Mouse (Mus musculus): ENCODE measurements at regions not wholly inside any gene's neighbourhood (a gene's known extent, or its start where the extent isn't known, plus 50 kb on each side); places are given as distances from the start of the nearest gene placed in this dataset.
"Not testable (repeated sequence)": the region's sequence is repeated elsewhere in the genome, so short reads cannot be mapped to it uniquely, and the experiment has no call there.

GRCm38 (mm10) chr1:150160314-150160713 lies 60.5 kb downstream of the Ptgs2 start:
- no peak overlapping the region for H3K4me3 ChIP-seq
- no peaks in the 10 kb centered on the region for H3K4me1 ChIP-seq
- ATAC-seq (replicated peaks), result no peak
- no peaks in the 10 kb centered on the region for H3K9me3 ChIP-seq
- no peaks in the 10 kb centered on the region for H3K36me3 ChIP-seq
- 48% methylated on average over 2 of the region's 2 CpGs for WGBS
- H3K9ac ChIP-seq (replicated peaks), result no peak overlapping the region
- H3K4me2 ChIP-seq (replicated peaks), result no peak overlapping the region
- no peaks in the 10 kb centered on the region for H3K27me3 ChIP-seq
- H3K27ac ChIP-seq (replicated peaks), result no peak overlapping the region

- H3K4me2 ChIP-seq (replicated peaks), result no peak overlapping the region; the same call in 1 of the 2 replicates
- H3K27me3 ChIP-seq, result no peaks in the 10 kb centered on the region
- H3K4me3 ChIP-seq, result no peak overlapping the region
- H3K36me3 ChIP-seq, result no peaks in the 10 kb centered on the region
- no peaks in the 10 kb centered on the region for H3K4me1 ChIP-seq
- 70% methylated on average over 17 of the region's 17 CpGs for WGBS
- H3K9me3 ChIP-seq, result no peaks in the 10 kb centered on the region
- H3K27ac ChIP-seq (replicated peaks), result no peak overlapping the region
- peak; percentile 48; the same call in 1 of the 2 replicates for ATAC-seq (replicated peaks)
- no peak overlapping the region for H3K9ac ChIP-seq (replicated peaks)
Observed at GRCm38 (mm10) chr1:150164890-150165596, 65.2 kb downstream of the Ptgs2 start.

GRCm38 (mm10) chr1:150165597-150165973 lies 65.8 kb downstream of the Ptgs2 start:
- Histone ChIP-seq H3K4me2 (replicated peaks) (no peak overlapping the region), H3K27me3 (no peaks in the 10 kb centered on the region), H3K4me1 (no peaks in the 10 kb centered on the region), H3K9ac (replicated peaks) (no peak overlapping the region), H3K4me3 (no peak overlapping the region), H3K36me3 (no peaks in the 10 kb centered on the region), H3K27ac (replicated peaks) (no peak overlapping the region), H3K9me3 (no peaks in the 10 kb centered on the region)
- no peak for ATAC-seq (replicated peaks)
- WGBS, result 88% methylated on average over 7 of the region's 7 CpGs

- Histone ChIP-seq H3K4me1 (no peaks in the 10 kb centered on the region), H3K9ac (replicated peaks) (no peak overlapping the region), H3K27me3 (no peaks in the 10 kb centered on the region), H3K9me3 (no peaks in the 10 kb centered on the region), H3K4me2 (replicated peaks) (no peak overlapping the region), H3K36me3 (no peaks in the 10 kb centered on the region), H3K4me3 (no peak overlapping the region), H3K27ac (replicated peaks) (no peak overlapping the region)
- ATAC-seq (replicated peaks), result no peak
Observed at GRCm38 (mm10) chr1:150167172-150167571, 67.3 kb downstream of the Ptgs2 start.

GRCm38 (mm10) chr1:150174204-150174603 lies 74.4 kb downstream of the Ptgs2 start:
- H3K4me2 ChIP-seq (replicated peaks), result no peak overlapping the region
- no peak overlapping the region for H3K9ac ChIP-seq (replicated peaks)
- no peak overlapping the region for H3K4me3 ChIP-seq
- no peaks in the 10 kb centered on the region for H3K36me3 ChIP-seq
- no peak for ATAC-seq (replicated peaks)
- 83% methylated on average over 3 of the region's 3 CpGs for WGBS
- H3K9me3 ChIP-seq, result no peaks in the 10 kb centered on the region
- no peaks in the 10 kb centered on the region for H3K4me1 ChIP-seq
- H3K27ac ChIP-seq (replicated peaks), result no peak overlapping the region
- no peaks in the 10 kb centered on the region for H3K27me3 ChIP-seq

- Histone ChIP-seq H3K36me3 (no peaks in the 10 kb centered on the region), H3K27me3 (no peaks in the 10 kb centered on the region), H3K4me1 (no peaks in the 10 kb centered on the region), H3K9ac (replicated peaks) (no peak overlapping the region), H3K9me3 (no peaks in the 10 kb centered on the region), H3K27ac (replicated peaks) (no peak overlapping the region), H3K4me3 (no peak overlapping the region), H3K4me2 (replicated peaks) (no peak overlapping the region)
- ATAC-seq (replicated peaks), result no peak
- 94% methylated on average over 1 of the region's 1 CpGs for WGBS
Observed at GRCm38 (mm10) chr1:150177029-150177740, 77.4 kb downstream of the Ptgs2 start.

DNA sequence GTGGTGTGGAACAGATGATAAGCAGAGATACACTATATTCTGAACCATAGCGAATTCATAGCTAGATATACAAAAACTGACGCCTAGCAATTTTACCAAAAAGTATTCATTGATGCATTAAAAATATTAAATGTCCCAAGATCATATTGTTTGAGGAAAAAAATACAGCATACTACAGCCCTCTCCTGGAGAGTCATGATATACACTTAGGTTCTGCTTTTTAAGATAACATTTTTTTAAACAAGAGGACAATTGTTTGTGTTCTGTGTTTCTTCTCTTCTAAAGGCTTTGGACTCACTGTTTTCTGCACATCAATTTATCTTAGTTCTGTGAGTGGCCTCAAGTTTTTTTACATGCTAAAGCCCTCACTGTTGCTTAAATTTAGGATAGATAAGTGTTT lies 102.2 kb downstream of the Ptgs2 start:
- ATAC-seq (replicated peaks), result no peak
- Histone ChIP-seq H3K9ac (replicated peaks) (no peak overlapping the region), H3K4me3 (no peak overlapping the region), H3K9me3 (no peaks in the 10 kb centered on the region), H3K4me1 (no peaks in the 10 kb centered on the region), H3K27ac (replicated peaks) (no peak overlapping the region), H3K36me3 (no peaks in the 10 kb centered on the region), H3K27me3 (no peaks in the 10 kb centered on the region), H3K4me2 (replicated peaks) (no peak overlapping the region)
- WGBS, result 89% methylated on average over 2 of the region's 2 CpGs

GRCm38 (mm10) chr1:150212454-150212853 lies 106.8 kb upstream of the Pdc start:
- Histone ChIP-seq H3K9me3 (no peaks in the 10 kb centered on the region), H3K4me3 (no peak overlapping the region), H3K36me3 (no peaks in the 10 kb centered on the region), H3K27ac (replicated peaks) (no peak overlapping the region), H3K9ac (replicated peaks) (no peak overlapping the region), H3K27me3 (no peaks in the 10 kb centered on the region), H3K4me1 (no peaks in the 10 kb centered on the region), H3K4me2 (replicated peaks) (no peak overlapping the region)
- ATAC-seq (replicated peaks), result no peak

DNA sequence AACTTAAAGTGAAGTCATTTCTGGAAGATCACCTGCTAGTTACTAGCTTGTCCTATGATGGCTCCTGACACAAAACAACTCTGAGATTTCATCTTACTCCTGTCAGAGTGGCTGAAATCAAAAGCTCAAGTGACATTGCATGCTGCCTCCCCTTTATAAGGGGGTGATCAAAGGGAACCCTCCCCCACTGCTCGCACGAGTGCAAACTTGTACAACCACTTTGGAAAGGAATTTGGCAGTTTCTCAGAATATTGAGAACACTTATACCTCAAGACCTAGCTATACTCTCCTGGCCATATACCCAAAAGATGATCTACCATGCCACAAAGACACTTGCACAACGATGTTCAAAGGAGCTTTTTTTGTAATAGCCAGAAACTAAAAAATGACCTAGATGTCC lies 102.5 kb upstream of the Pdc start:
- no peaks in the 10 kb centered on the region for H3K4me1 ChIP-seq
- H3K4me2 ChIP-seq (replicated peaks), result no peak overlapping the region
- H3K27me3 ChIP-seq, result no peaks in the 10 kb centered on the region
- H3K9me3 ChIP-seq, result no peaks in the 10 kb centered on the region
- H3K9ac ChIP-seq (replicated peaks), result no peak overlapping the region
- ATAC-seq (replicated peaks), result no peak
- no peaks in the 10 kb centered on the region for H3K36me3 ChIP-seq
- no peak overlapping the region for H3K4me3 ChIP-seq
- no peak overlapping the region for H3K27ac ChIP-seq (replicated peaks)
- 88% methylated on average over 3 of the region's 3 CpGs for WGBS

DNA sequence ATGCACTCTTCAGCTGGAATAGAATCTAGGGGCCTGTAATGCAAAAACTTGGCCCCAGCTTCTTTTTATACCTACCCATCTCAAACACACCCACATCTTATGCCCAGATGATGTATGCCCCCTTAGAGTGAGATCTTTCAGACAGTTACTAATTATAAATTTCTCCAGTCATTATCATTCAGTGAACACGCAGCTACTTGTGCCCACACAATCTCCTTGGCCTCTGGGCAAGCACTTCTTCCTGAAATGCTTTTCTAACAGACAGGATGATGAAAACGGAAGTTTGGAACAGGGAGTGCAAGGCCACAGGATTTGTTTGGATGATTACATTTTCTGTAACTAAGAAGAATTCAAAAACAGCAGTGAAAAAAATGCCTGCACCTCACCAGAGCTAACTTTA lies 100.4 kb upstream of the Pdc start:
- Histone ChIP-seq H3K4me2 (replicated peaks) (no peak overlapping the region), H3K27me3 (no peaks in the 10 kb centered on the region), H3K9ac (replicated peaks) (no peak overlapping the region), H3K4me1 (no peaks in the 10 kb centered on the region), H3K36me3 (no peaks in the 10 kb centered on the region), H3K9me3 (no peaks in the 10 kb centered on the region), H3K4me3 (no peak overlapping the region), H3K27ac (replicated peaks) (no peak overlapping the region)
- 77% methylated on average over 2 of the region's 2 CpGs for WGBS
- no peak for ATAC-seq (replicated peaks)

GRCm38 (mm10) chr1:150225529-150225928 lies 93.7 kb upstream of the Pdc start:
- H3K4me1 ChIP-seq, result no peaks in the 10 kb centered on the region
- no peak for ATAC-seq (replicated peaks)
- WGBS, result 77% methylated on average over 6 of the region's 6 CpGs
- no peaks in the 10 kb centered on the region for H3K36me3 ChIP-seq
- no peaks in the 10 kb centered on the region for H3K27me3 ChIP-seq
- no peak overlapping the region for H3K9ac ChIP-seq (replicated peaks)
- H3K9me3 ChIP-seq, result no peaks in the 10 kb centered on the region
- no peak overlapping the region for H3K27ac ChIP-seq (replicated peaks)
- H3K4me3 ChIP-seq, result no peak overlapping the region
- H3K4me2 ChIP-seq (replicated peaks), result no peak overlapping the region

DNA sequence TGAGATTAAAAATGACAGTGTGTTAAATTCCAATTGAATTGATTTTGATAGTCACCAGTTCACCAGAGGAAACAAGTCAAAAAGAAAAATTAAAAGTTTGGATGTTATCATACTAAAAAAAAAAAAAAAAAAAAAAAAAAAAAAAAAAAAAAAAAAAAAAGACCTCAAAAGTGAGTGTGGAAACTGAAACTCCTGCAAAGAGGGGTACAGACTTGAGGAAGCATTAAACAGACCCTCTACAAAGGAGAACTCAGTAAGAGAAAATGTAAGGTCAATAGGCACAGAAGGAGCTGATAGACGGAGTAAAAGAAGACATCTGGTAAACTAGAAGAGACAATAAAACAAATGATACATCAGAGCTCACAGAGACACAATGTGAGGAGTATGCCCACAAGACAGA lies 79.7 kb upstream of the Pdc start:
- H3K27me3 ChIP-seq; H3K27ac ChIP-seq (replicated peaks); H3K4me2 ChIP-seq (replicated peaks); ATAC-seq (replicated peaks); H3K4me1 ChIP-seq; H3K9ac ChIP-seq (replicated peaks); H3K4me3 ChIP-seq; H3K9me3 ChIP-seq; H3K36me3 ChIP-seq: not testable (repeated sequence)
- WGBS, result 94% methylated on average over 1 of the region's 1 CpGs

GRCm38 (mm10) chr1:150240110-150240509 lies 79.1 kb upstream of the Pdc start:
- Histone ChIP-seq H3K27ac (replicated peaks) (no peak overlapping the region), H3K4me2 (replicated peaks) (no peak overlapping the region), H3K27me3 (no peaks in the 10 kb centered on the region), H3K9ac (replicated peaks) (no peak overlapping the region), H3K4me1 (no peaks in the 10 kb centered on the region), H3K9me3 (no peaks in the 10 kb centered on the region), H3K4me3 (no peak overlapping the region), H3K36me3 (no peaks in the 10 kb centered on the region)
- no peak for ATAC-seq (replicated peaks)
- 92% methylated on average over 3 of the region's 3 CpGs for WGBS

Measured in forebrain, embryonic 15.5 days (tissue).